Mouse (Mus musculus) thymus, adult 2 months (tissue): ENCODE data around the gene Nhlh1. TPM values are rescaled to one million over a fixed set of nuclear protein-coding genes. Genes with fewer than 3 reads are reported as not detected.

Experiments used
- DNase-seq: peaks from one replicate; pipeline ENCODE4 v3.0.0; 2021
- H3K27ac ChIP-seq: fragments of 200-500 bp; 2 replicates; pipeline ENCODE4 v1.5.1; 2012; ENCODE audit warnings: low read length, control low read depth; ENCODE audit not compliant: control insufficient read depth, insufficient read depth
- H3K27me3 ChIP-seq: fragments of 200-500 bp; 2 replicates; pipeline ENCODE4 v1.6.1; 2012; ENCODE audit warnings: mild to moderate bottlenecking, low read length, moderate library complexity, mixed read lengths; ENCODE audit not compliant: control insufficient read depth, insufficient read depth
- H3K36me3 ChIP-seq: fragments of 200-500 bp; 2 replicates; pipeline ENCODE4 v1.6.1; 2012; ENCODE audit warnings: mild to moderate bottlenecking, low read length, moderate library complexity; ENCODE audit not compliant: control insufficient read depth, insufficient read depth
- H3K4me1 ChIP-seq: fragments of 200-500 bp; replicated peaks from 2 replicates; pipeline ENCODE4 v1.6.1; 2012; ENCODE audit warnings: low read length; ENCODE audit not compliant: control insufficient read depth, insufficient read depth
- H3K4me3 ChIP-seq: fragments of 200-500 bp; 2 replicates; pipeline ENCODE4 v1.5.1; 2012; ENCODE audit warnings: mild to moderate bottlenecking, low read length, control low read depth, moderate library complexity; ENCODE audit not compliant: control insufficient read depth, insufficient read depth
- CTCF ChIP-seq: fragments of 200-500 bp; IDR thresholded peaks from 2 replicates; pipeline ENCODE4 v1.5.1; 2012; ENCODE audit warnings: mild to moderate bottlenecking, control low read depth, low read length, moderate library complexity, borderline replicate concordance; ENCODE audit not compliant: control insufficient read depth, poor library complexity, insufficient read depth; ENCODE audit errors: extremely low read depth
- POLR2A ChIP-seq: fragments of 200-500 bp; IDR thresholded peaks from 2 replicates; pipeline ENCODE4 v1.6.1; 2012; ENCODE audit warnings: mild to moderate bottlenecking, low read length, control low read depth, moderate library complexity; ENCODE audit not compliant: control insufficient read depth, poor library complexity, insufficient read depth; ENCODE audit errors: extremely low read depth
- WGBS: fragments of 180-500 bp; shearing (Covaris S2); methylation state at CpG from one replicate; pipeline ENCODE4 v1.1.7; 2018; 5-methylcytosine and 5-hydroxymethylcytosine counted together
- polyA plus RNA-seq: library from polyadenylated mRNA; depleted of rRNA; stranded (reverse); fragments of >200 nt; gene quantifications from 2 replicates; pipeline ENCODE4 v1.2.3, GENCODE M21; 2012

Gene Nhlh1
- polyA plus RNA-seq, 1 experiment: 0.18 TPM

DNA sequence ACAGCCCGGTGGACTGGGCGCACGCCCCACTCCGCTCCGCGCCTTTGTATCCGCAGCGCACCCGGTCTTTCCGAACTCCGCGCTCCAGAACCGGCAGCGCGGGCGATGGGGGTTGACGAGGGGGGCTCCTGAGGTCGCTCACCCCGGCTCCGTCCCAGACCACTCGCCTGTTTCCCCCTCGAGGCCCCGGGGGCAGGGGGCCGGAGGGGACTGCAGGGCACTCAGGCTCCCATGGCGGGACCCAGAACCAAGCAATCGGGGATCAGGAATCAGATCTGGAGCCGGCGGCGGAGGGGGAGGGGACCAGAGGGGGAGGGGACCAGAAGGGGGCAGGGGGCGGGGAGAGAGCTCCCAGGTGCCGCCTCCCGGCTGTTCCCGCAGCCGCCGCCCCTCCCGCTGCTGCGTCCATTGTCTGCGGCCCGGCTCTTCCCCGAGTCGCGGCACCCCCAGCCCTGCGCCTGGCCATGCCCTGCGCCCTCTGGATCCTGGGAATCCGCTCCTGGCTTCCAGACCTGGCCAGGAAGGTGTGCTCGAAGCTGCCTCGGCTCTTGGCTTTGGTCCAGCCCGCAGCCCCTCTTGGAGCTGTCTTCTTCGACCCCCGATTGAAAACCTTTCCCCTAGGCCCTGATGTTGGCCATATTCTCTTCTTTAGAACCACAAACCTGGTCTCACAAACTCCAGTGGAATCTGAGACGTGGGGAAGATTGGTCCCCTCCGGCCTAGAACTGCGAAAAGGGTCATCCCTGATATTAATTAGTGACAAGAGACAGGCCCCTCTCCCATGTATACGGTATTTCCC, 30.2 kb downstream of the Nhlh1 start:
- Histone ChIP-seq H3K27ac (peak overlapping the region; percentile 65), H3K36me3 (no peaks in the 10 kb centered on the region), H3K4me1 (peaks cover 17% of the 10 kb centered on the region), H3K27me3 (no peaks in the 10 kb centered on the region), H3K4me3 (peak overlapping the region; percentile 77)
- WGBS: 6% methylated on average over 50 of the region's 54 CpGs
- DNase-seq: peak; percentile 86
- TF ChIP-seq CTCF (no peak), POLR2A (peak; percentile 50; the same call in 1 of the 2 replicates)

DNA sequence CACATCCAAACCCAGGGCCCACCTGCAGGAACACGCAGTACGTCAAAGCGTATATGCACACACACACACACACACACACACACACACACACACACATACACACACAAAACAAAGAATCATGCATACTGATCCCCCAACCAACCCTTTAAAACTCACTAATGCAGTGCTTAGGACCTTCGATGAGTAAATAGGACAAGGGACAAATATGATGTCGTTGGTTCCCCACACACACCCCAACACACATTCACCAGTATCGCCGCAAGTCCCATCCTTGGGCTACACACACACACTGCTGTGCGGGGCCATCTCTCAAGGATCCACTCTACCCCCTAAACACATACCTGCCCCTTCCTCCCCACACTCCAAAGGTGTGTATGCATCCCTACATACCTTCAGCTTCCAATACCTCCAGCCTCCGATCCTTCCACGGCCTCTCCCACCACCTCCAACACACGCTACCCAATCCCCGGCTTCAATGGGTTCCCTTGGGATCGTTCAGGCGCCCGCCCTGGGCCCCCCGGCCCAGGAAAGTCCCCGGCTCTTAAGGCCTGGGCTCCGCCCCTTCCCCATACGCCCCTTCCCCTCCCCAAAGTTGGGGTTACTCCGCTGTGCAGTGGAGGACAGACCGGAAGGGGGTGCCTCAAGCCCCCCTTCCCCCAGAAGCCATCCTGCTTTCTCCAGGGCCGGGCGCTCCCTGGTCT, 31.0 kb downstream of the Nhlh1 start:
- DNase-seq: peak; percentile 57
- 7% methylated on average over 23 of the region's 23 CpGs for WGBS
- Histone ChIP-seq H3K27ac (peak overlapping the region; percentile 65), H3K4me1 (peaks cover 17% of the 10 kb centered on the region), H3K27me3 (no peaks in the 10 kb centered on the region), H3K36me3 (no peaks in the 10 kb centered on the region), H3K4me3 (peak overlapping the region; percentile 77)
- 0 out of 2 replicates have a peak, but pooled peaks have one; percentile 19 for TF ChIP-seq POLR2A
- no peak for TF ChIP-seq CTCF

DNA sequence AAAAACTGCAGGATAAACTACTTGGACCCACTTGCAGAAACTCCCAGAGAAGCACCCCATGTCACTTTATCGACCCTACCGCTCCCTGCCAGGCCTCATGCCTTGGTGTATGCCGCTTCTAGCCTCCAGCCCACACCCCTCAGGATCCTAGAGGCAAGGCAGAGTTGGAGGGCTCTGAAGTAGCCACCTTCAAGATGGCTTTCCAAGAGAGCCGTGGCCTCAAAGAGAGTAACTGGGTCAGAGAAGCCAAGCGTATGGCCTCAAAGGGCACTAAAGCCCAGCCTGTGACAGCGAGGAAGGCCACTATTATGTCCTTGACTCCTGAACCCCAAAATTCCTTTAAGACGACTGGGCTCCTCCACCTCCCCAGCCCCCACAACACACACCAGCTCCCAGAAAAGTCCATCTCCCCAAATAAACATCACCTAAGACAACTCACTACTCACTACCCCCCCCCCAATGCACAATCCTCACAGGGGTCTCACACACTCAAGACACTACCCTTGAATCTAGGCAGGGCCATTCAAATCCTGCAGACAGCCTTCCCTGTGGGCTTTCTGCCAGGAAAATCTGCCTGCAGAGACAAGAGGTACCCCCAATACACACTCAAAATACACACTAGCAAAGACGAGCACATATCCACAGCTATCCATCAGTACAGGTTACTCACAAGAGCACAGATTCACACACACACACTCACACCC, 32.0 kb downstream of the Nhlh1 start:
- peaks cover 22% of the 10 kb centered on the region for H3K4me1 ChIP-seq
- no peak overlapping the region for H3K4me3 ChIP-seq
- H3K36me3 ChIP-seq: no peaks in the 10 kb centered on the region
- DNase-seq: no peak
- TF ChIP-seq CTCF (no peak), POLR2A (no peak)
- H3K27me3 ChIP-seq: no peaks in the 10 kb centered on the region
- 86% methylated on average over 8 of the region's 8 CpGs for WGBS
- H3K27ac ChIP-seq: no peak overlapping the region

DNA sequence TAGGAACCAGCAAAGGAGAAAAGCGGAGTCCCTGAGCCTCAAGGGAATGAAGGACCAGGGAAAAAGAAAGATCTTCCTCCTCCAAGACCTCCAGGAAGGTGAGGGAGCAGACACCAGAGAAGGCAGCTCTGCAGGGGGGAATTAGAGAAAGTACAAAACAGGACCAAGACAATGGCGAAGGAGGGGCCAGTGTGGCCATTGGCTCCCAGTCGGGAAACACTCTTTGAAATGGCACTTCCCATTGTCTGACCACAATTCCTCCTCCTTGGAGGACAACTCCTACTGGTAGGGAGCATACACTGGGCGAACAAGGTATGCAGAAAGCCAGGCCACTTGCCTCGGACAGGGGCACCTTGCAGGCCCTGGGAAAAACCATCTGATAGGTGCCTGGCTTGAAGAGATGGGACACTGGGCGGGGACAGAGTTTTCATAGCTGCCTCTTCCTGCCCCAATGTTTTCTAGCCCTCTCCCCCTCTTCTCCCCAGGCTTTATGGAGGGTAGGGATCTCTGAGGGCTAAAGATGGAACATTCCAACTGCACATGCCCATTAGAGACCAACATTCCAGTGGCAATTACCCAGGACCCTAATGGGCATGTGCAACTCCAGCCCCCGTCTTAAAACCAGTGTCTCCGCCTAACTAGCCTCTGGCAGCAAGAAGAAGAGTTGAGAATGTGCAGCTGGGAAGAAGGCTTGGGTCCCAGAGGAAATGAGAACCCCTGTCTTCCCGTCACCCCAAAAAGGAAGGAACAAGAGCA, 33.1 kb downstream of the Nhlh1 start:
- no peaks in the 10 kb centered on the region for H3K27me3 ChIP-seq
- H3K27ac ChIP-seq: no peak overlapping the region
- TF ChIP-seq CTCF (no peak), POLR2A (no peak)
- no peaks in the 10 kb centered on the region for H3K36me3 ChIP-seq
- peaks cover 32% of the 10 kb centered on the region for H3K4me1 ChIP-seq
- 94% methylated on average over 9 of the region's 9 CpGs for WGBS
- DNase-seq: no peak
- no peak overlapping the region for H3K4me3 ChIP-seq

DNA sequence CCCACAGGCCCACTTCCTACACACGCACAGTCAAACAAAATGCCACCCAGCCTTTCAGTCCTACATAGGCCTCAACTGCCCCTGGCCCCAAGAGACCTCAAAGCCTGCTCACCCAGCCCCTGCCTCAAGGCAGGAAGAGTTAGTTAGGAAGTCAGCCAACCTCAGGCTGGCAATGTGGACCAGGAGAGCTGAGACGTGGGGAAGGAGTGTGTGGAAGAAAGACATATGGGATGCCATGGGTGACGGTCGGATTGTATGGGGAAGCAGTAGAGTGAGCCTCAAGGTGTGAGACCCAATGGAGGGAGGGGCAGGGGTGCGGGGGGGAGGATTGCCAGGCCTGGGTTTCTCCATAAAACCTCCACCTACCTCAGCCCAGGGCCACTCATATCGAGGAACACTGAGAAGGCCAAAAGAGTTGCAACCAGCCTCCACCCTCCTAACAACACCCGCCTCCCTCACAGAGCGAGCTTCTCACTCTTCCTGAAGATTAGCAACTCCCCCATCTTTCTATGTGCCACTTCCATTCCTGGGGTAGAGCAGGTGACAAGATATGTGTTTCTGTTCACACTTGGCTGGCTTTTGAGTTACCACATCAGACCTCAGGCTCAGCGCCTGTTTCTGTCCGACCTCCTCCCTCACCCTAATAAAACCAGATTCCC, 37.4 kb downstream of the Nhlh1 start:
- Histone ChIP-seq H3K27ac (no peak overlapping the region), H3K4me1 (peaks cover 54% of the 10 kb centered on the region), H3K4me3 (no peak overlapping the region), H3K27me3 (no peaks in the 10 kb centered on the region), H3K36me3 (no peaks in the 10 kb centered on the region)
- no peak for DNase-seq
- WGBS: 67% methylated on average over 10 of the region's 10 CpGs
- TF ChIP-seq POLR2A: no peak
- TF ChIP-seq CTCF: no peak

DNA sequence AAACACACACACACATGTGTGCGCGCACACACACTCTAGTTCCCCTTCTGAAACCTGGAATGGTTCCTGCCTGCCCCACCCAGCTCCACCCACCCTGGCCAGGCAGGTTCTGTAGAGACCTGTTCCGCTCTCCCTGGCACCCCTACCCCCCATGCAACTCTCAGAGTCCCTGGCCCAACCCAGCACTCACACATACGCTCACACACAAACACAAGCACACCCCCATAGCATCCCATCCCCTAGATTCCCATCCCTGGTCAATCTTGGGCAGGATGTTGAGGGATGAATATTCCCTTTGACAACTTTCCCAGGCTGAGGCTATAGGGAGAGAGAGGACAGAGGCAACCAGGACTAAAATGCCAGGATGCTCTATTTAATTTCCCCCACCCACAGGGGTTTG, 38.0 kb downstream of the Nhlh1 start:
- TF ChIP-seq CTCF (no peak), POLR2A (no peak)
- no peak overlapping the region for H3K27ac ChIP-seq
- DNase-seq: no peak
- H3K27me3 ChIP-seq: no peaks in the 10 kb centered on the region
- no peak overlapping the region for H3K4me3 ChIP-seq
- 100% methylated on average over 4 of the region's 4 CpGs for WGBS
- H3K4me1 ChIP-seq: peaks cover 60% of the 10 kb centered on the region
- H3K36me3 ChIP-seq: no peaks in the 10 kb centered on the region
